Mouse (Mus musculus) hindbrain, embryonic 12.5 days (tissue): Measurements from ENCODE around the gene Plcxd2. TPM values are rescaled to one million over a fixed set of nuclear protein-coding genes. Genes with fewer than 3 reads are reported as not detected.

Source experiments
- ATAC-seq: fragments of 200-750 bp; cut with Nextera tagmentation; 2 replicates; pipeline ENCODE4 v1.8.0; 2017; ENCODE audit warnings: moderate TSS enrichment; ENCODE audit not compliant: low FRiP score
- H3K27ac ChIP-seq: fragments of 300-500 bp; sonication (generic); 2 replicates; pipeline ENCODE4 v1.5.1; 2016; ENCODE audit warnings: mild to moderate bottlenecking
- H3K27me3 ChIP-seq: fragments of 300-500 bp; sonication (generic); 2 replicates; pipeline ENCODE4 v1.6.1; 2016; ENCODE audit warnings: mild to moderate bottlenecking
- H3K36me3 ChIP-seq: fragments of 300-500 bp; sonication (generic); 2 replicates; pipeline ENCODE4 v1.6.1; 2016; ENCODE audit warnings: mild to moderate bottlenecking
- H3K4me1 ChIP-seq: fragments of 300-500 bp; sonication (generic); 2 replicates; pipeline ENCODE4 v1.6.1; 2016
- H3K4me2 ChIP-seq: fragments of 300-500 bp; sonication (generic); replicated peaks from 2 replicates; pipeline ENCODE4 v1.6.1; 2016; ENCODE audit warnings: mild to moderate bottlenecking
- H3K4me3 ChIP-seq: fragments of 300-500 bp; sonication (generic); 2 replicates; pipeline ENCODE4 v1.5.1; 2016; ENCODE audit warnings: mild to moderate bottlenecking
- H3K9ac ChIP-seq: fragments of 300-500 bp; sonication (generic); 2 replicates; pipeline ENCODE4 v1.6.1; 2016; ENCODE audit warnings: mild to moderate bottlenecking, moderate library complexity
- H3K9me3 ChIP-seq: fragments of 300-500 bp; sonication (generic); replicated peaks from 2 replicates; pipeline ENCODE4 v1.6.1; 2016; ENCODE audit warnings: mild to moderate bottlenecking
- WGBS: fragments of 180-500 bp; shearing (Covaris S2); methylation state at CpG from one replicate; pipeline ENCODE4 v1.1.7; 2016; 5-methylcytosine and 5-hydroxymethylcytosine counted together
- polyA plus RNA-seq: library from polyadenylated mRNA; unstranded; fragments of >200 nt; fragmentation: Nextera tagmentation; extraction: Ambion mirVana; gene quantifications from 2 replicates; pipeline ENCODE4 v1.2.1, GENCODE M21; 2016

Gene Plcxd2
- polyA plus RNA-seq, 1 experiment from 2014 or later: 6.7 TPM

DNA sequence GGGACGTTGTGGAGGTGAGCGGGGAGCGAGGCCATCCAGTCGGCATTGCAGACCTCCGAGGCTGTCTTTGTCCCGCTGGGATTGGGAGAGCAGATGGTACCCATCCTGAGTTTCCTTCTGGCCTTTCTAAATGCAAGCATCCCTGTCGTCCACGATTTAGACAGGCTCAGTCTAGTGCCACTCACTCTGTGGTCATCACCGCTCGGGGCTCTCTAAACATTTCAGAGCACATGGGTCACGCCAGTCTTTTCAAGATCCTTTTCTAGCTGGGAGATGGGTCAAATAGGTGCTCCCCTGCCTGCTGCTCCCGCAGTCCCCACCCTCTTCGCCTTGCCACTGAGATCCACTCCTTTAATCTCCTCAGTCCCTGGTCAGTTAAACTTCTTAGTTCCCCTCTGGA lies 301 bp downstream of the Plcxd2 start:
- H3K4me1 ChIP-seq: peaks cover 15% of the 10 kb centered on the region; the same call in 1 of the 2 replicates
- peak overlapping the region; percentile 72 for H3K9ac ChIP-seq
- H3K9me3 ChIP-seq: no peaks in the 10 kb centered on the region
- peak overlapping the region; percentile 67 for H3K4me3 ChIP-seq
- under 1% methylated on average over 13 of the region's 13 CpGs for WGBS
- 0 out of 2 replicates have a peak overlapping the region, but pooled peaks have one; percentile 46 for H3K27ac ChIP-seq
- H3K27me3 ChIP-seq: 0 out of 2 replicates have a peak, but pooled peaks cover 9% of the 10 kb centered on the region
- H3K4me2 ChIP-seq: peak overlapping the region; percentile 75
- H3K36me3 ChIP-seq: no peaks in the 10 kb centered on the region
- peak; percentile 65 for ATAC-seq

DNA sequence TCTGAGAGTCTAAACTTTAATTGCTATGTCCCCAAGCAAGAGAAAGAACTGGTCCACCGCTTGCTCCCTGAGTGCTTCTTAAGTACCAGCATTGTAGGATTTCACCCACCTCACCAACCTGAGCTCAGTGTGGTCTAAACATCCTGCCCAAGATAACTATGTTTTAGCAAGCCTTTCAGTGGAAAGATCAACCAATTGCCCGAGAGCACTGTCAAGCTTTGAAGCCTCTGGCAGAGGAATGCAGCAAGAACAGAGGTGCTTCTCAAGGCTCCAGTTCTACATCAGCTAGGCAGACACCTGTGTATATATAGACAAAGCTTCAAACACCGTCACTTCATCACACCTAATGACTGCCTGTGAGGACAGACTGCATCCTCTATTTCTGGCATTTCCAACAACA lies 1.3 kb downstream of the Plcxd2 start:
- Histone ChIP-seq H3K27me3 (0 out of 2 replicates have a peak, but pooled peaks cover 11% of the 10 kb centered on the region), H3K27ac (no peak overlapping the region), H3K9me3 (no peaks in the 10 kb centered on the region), H3K4me2 (peak overlapping the region; percentile 75), H3K4me3 (peak overlapping the region; percentile 67), H3K4me1 (peaks cover 15% of the 10 kb centered on the region; the same call in 1 of the 2 replicates), H3K9ac (no peak overlapping the region), H3K36me3 (no peaks in the 10 kb centered on the region)
- 63% methylated on average over 3 of the region's 3 CpGs for WGBS
- no peak for ATAC-seq

DNA sequence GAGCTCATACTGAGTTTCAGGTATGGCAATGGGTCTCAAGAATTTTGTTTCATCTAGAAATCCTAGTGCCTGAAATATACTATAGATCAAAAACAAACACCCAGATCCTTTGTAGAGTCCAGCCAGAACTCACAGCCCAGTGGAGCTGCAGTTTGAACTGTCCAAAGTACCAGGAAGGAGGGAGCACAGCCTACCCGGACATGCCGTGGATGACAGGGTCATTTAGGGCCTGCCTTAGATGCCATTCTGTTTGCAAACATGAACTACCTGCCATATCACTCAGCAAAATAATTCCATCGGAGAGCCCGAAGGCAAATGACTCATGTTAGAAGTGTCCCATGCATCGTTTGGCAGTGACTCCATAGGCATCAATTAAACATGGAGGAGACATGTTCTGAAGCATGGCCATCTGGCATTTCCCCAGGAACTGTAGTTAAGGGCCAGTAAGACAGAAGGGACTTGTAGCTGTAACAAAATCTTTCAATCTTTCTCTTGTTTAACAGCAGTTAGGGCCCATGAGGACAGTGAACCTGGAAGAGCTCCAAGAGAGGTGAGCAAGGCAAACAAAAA lies 1.9 kb downstream of the Plcxd2 start:
- no peak for ATAC-seq
- Histone ChIP-seq H3K4me3 (no peak overlapping the region), H3K27me3 (0 out of 2 replicates have a peak, but pooled peaks cover 11% of the 10 kb centered on the region), H3K4me2 (peak overlapping the region; percentile 75), H3K9ac (no peak overlapping the region), H3K27ac (no peak overlapping the region), H3K36me3 (no peaks in the 10 kb centered on the region), H3K4me1 (peaks cover 15% of the 10 kb centered on the region; the same call in 1 of the 2 replicates), H3K9me3 (no peaks in the 10 kb centered on the region)
- WGBS: 78% methylated on average over 5 of the region's 5 CpGs

DNA sequence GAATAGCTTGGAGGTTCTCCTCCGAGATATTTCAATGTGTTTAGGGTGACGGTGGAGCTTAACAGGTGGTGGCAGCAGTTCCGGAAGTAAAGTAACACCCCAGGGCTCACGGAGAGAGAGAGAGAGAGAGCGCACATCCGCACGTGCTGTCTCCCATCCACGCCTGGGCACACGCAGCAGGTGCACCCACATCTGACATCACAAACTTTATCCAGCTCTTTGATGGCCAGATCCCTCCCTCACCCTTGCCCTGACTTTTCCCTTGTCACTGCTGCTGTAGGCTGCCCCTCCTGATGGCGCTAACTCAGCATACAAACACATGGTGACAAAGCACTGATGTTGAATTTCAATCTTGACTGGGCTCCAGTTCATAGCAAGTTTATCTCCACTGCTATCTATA lies 3.8 kb downstream of the Plcxd2 start:
- WGBS: 78% methylated on average over 10 of the region's 10 CpGs
- Histone ChIP-seq H3K9ac (no peak overlapping the region), H3K9me3 (no peaks in the 10 kb centered on the region), H3K4me2 (no peak overlapping the region), H3K36me3 (no peaks in the 10 kb centered on the region), H3K27me3 (0 out of 2 replicates have a peak, but pooled peaks cover 11% of the 10 kb centered on the region), H3K27ac (no peak overlapping the region), H3K4me3 (no peak overlapping the region), H3K4me1 (peaks cover 15% of the 10 kb centered on the region; the same call in 1 of the 2 replicates)
- no peak for ATAC-seq

GRCm38 (mm10) chr16:46001550-46002166 lies 8.4 kb downstream of the Plcxd2 start:
- H3K27ac ChIP-seq: no peak overlapping the region
- H3K4me2 ChIP-seq: no peak overlapping the region
- H3K9me3 ChIP-seq: no peaks in the 10 kb centered on the region
- ATAC-seq: no peak
- H3K4me1 ChIP-seq: peaks cover 13% of the 10 kb centered on the region
- 90% methylated on average over 10 of the region's 10 CpGs for WGBS
- no peaks in the 10 kb centered on the region for H3K36me3 ChIP-seq
- no peak overlapping the region for H3K4me3 ChIP-seq
- 0 out of 2 replicates have a peak, but pooled peaks cover 5% of the 10 kb centered on the region for H3K27me3 ChIP-seq
- H3K9ac ChIP-seq: no peak overlapping the region

DNA sequence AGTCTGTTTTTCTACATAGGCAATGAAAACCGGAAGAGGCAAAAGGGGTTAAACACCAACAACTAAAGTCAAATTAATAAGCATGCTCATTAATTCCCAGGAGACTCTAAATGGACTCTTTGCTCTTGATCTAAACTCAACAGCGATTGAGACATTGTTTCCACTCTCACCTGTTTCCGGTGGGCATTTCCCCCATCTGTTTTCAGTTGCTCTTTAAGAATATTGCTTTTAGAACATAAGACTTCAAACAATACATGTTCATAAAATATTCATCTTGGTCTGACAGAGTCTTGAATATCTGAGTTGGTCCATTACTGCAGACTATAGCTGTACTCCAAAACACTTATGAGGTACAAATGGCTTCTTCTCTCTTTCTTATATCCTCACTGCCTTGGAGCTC lies 9.0 kb downstream of the Plcxd2 start:
- Histone ChIP-seq H3K27me3 (0 out of 2 replicates have a peak, but pooled peaks cover 5% of the 10 kb centered on the region), H3K36me3 (no peaks in the 10 kb centered on the region), H3K4me1 (peaks cover 13% of the 10 kb centered on the region), H3K9ac (no peak overlapping the region), H3K4me3 (no peak overlapping the region), H3K9me3 (no peaks in the 10 kb centered on the region), H3K27ac (no peak overlapping the region), H3K4me2 (no peak overlapping the region)
- WGBS: 82% methylated on average over 3 of the region's 3 CpGs
- no peak for ATAC-seq

DNA sequence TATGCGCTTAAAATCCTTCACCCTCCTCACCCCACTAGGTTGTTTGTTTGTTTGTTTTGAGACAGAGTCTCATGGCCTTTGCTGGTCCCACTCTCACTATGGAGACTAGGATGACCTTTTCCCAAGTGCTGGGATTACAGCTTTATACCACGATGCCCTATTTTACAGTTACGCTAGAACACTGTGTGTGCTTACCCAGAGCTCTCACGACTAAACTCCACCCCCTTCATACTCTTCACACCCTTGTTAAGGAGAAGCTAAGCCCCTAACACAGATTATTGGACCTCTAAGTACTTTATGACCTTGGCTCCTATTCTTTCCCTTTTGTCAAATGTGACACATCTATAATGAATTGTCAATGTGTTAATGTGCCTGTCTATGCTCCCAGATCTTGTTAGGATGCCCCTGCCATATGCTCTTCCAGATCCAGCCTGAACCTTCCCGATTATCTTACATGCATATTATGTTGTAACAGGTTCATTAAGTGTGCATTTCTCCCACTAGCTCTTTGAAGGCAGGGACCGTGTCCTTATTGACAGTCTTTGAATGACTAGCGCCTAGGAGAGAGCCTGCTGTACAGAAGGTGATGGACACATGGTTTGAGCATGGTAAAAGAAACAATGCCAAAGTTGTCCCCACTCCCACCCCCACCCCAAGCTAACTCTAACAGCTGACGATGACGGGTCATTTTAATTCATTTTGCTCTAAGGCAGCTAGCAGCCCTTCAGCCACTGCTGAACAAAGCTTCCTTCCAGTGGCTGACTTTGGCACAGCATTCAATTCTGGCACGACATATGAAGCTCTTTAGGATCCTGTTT lies 10.4 kb downstream of the Plcxd2 start:
- WGBS: 38% methylated on average over 10 of the region's 10 CpGs

GRCm38 (mm10) chr16:45998231-45998630 lies 11.8 kb downstream of the Plcxd2 start:
- peaks cover 13% of the 10 kb centered on the region for H3K4me1 ChIP-seq
- no peak overlapping the region for H3K9ac ChIP-seq
- H3K9me3 ChIP-seq: no peaks in the 10 kb centered on the region
- no peaks in the 10 kb centered on the region for H3K27me3 ChIP-seq
- ATAC-seq: no peak
- H3K27ac ChIP-seq: no peak overlapping the region
- 81% methylated on average over 7 of the region's 7 CpGs for WGBS
- no peak overlapping the region for H3K4me3 ChIP-seq
- H3K4me2 ChIP-seq: no peak overlapping the region
- H3K36me3 ChIP-seq: no peaks in the 10 kb centered on the region

More for the DNA sequence above, 10.4 kb downstream of the Plcxd2 start:
- 0 out of 2 replicates have a peak, but pooled peaks cover under 1% of the 10 kb centered on the region for H3K27me3 ChIP-seq
- H3K9me3 ChIP-seq: no peaks in the 10 kb centered on the region
- no peak overlapping the region for H3K27ac ChIP-seq
- H3K4me1 ChIP-seq: peaks cover 13% of the 10 kb centered on the region
- peak; percentile 90 for ATAC-seq
- no peak overlapping the region for H3K4me3 ChIP-seq
- H3K36me3 ChIP-seq: no peaks in the 10 kb centered on the region
- H3K4me2 ChIP-seq: no peak overlapping the region
- no peak overlapping the region for H3K9ac ChIP-seq

GRCm38 (mm10) chr16:45990901-45991676 lies 18.9 kb downstream of the Plcxd2 start:
- ATAC-seq: no peak
- WGBS: 49% methylated on average over 10 of the region's 10 CpGs
- no peaks in the 10 kb centered on the region for H3K27me3 ChIP-seq

DNA sequence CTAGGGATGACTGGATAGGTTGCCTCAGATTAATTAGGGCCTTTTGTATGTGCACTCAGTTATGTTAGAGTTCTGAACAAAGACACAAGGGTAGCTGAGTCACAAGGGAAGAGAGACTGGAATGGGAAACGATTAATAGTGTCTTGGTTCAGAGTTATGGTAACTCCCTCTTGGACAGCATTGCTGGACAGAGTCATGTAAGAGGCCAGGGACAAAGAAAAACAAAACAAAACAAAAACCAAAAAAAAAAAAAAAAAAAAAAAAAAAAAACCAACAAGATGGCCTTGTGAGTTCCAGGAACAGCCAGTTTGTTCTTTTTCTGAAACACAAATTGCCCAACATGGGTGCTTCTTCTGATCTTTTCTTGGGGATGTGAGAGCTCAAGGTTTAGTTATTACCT lies 23.8 kb downstream of the Plcxd2 start:
- H3K4me2 ChIP-seq: no peak overlapping the region
- no peaks in the 10 kb centered on the region for H3K9me3 ChIP-seq
- H3K4me1 ChIP-seq: peaks cover 3% of the 10 kb centered on the region; the same call in 1 of the 2 replicates
- no peak overlapping the region for H3K27ac ChIP-seq
- 58% methylated on average over 1 of the region's 1 CpGs for WGBS
- ATAC-seq: no peak
- H3K4me3 ChIP-seq: no peak overlapping the region
- no peak overlapping the region for H3K9ac ChIP-seq
- H3K36me3 ChIP-seq: no peaks in the 10 kb centered on the region
- no peaks in the 10 kb centered on the region for H3K27me3 ChIP-seq

More at GRCm38 (mm10) chr16:45990901-45991676, 18.9 kb downstream of the Plcxd2 start:
- H3K36me3 ChIP-seq: no peaks in the 10 kb centered on the region
- H3K4me1 ChIP-seq: 0 out of 2 replicates have a peak, but pooled peaks cover 3% of the 10 kb centered on the region
- no peak overlapping the region for H3K4me2 ChIP-seq
- H3K9me3 ChIP-seq: no peaks in the 10 kb centered on the region
- H3K4me3 ChIP-seq: no peak overlapping the region
- no peak overlapping the region for H3K27ac ChIP-seq
- H3K9ac ChIP-seq: no peak overlapping the region

GRCm38 (mm10) chr16:45984610-45985606 lies 25.1 kb downstream of the Plcxd2 start:
- Histone ChIP-seq H3K9me3 (no peaks in the 10 kb centered on the region), H3K27ac (no peak overlapping the region), H3K27me3 (no peaks in the 10 kb centered on the region), H3K9ac (no peak overlapping the region), H3K36me3 (no peaks in the 10 kb centered on the region), H3K4me1 (peaks cover 3% of the 10 kb centered on the region; the same call in 1 of the 2 replicates), H3K4me2 (no peak overlapping the region), H3K4me3 (no peak overlapping the region)
- 81% methylated on average over 4 of the region's 4 CpGs for WGBS
- ATAC-seq: peak; percentile 43; the same call in 1 of the 2 replicates
